Comparison of ENCODE assay signal across 10 mouse cellular contexts in the genomic region with DNA sequence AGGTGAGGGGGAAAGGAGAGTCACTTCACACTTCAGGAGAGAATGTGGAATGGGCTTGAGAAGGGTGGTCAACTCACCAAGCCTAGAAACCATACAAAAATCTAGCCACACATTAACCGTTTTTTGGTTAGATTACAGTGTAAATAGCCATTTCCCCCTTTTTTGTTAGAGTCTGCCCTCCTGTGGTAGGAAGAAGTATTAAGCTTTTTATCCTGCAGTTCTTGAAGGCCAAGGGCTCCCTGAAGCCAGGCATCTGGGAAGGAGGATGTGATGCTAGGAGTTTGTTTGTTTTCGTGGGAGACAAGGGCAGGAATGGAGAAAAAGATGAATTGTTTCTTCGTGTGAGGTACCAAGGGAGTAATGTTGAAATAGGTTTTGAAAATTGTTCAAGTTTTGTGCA.
DNase-seq lines count a peak whose midpoint lies in the region; TF ChIP-seq lines count a peak whose summit lies in the region.
"Had no signal": no experiment of that assay in that cellular context is flagged by ENCODE, and none has a peak within 500 bp of the region (broad histone marks: within the 10 kb centered on the region; RNA-seq: fewer than 3 reads in every experiment).

No protein-coding gene starts in this region.

- no peak overlapping the region for H3K4me3 ChIP-seq in kidney, adult 2 months (ENCODE audit: insufficient read depth, low read depth, low read length)
- H3K4me3 ChIP-seq in testis, adult 2 months (ENCODE audit: control insufficient read depth, low read depth, low read length): peak overlapping the region; percentile 32; the same call in 1 of the 2 replicates

- no peak for TF ChIP-seq POLR2A in kidney, adult 2 months (IDR thresholded peaks at IDR 0.05; ENCODE audit: low read depth, low read length)
- TF ChIP-seq POLR2A in testis, adult 2 months (IDR thresholded peaks at IDR 0.05; ENCODE audit: control insufficient read depth, low read depth, low read length): no peak

- 6% methylated on average over 3 of the region's 3 CpGs for WGBS in kidney, adult 2 months

- H3K27me3 ChIP-seq in kidney, adult 2 months (replicated peaks; ENCODE audit: control insufficient read depth, insufficient read depth, low read length): no peaks in the 10 kb centered on the region
- no peaks in the 10 kb centered on the region for H3K27me3 ChIP-seq in testis, adult 2 months (ENCODE audit: control insufficient read depth, insufficient read depth, low read length)
- no peaks in the 10 kb centered on the region for H3K27me3 ChIP-seq in splenic B cell, adult 2 months (ENCODE audit: control insufficient read depth, insufficient read depth, low read length, poor library complexity, severe bottlenecking)

- DNase-seq in kidney, adult 2 months: peak; percentile 11
- no peak for DNase-seq in kidney, adult 8-10 months
- no peak for DNase-seq in testis, postnatal 10 days (ENCODE audit: low spot score)
- DNase-seq in brain, adult 2 months (ENCODE audit: low read depth, low spot score): peak; percentile 10
- peak; percentile 22 for DNase-seq in splenic B cell, adult 2 months (ENCODE audit: low read depth, low spot score)
- DNase-seq in cerebellum, postnatal 25 days: no peak
- DNase-seq: adrenal gland, postnatal 36 days; kidney, adult 18-20 months; right cerebral cortex, postnatal 14 days had no signal

- no peaks in the 10 kb centered on the region for H3K36me3 ChIP-seq in kidney, adult 2 months (ENCODE audit: control insufficient read depth, insufficient read depth, low read length)
- H3K36me3 ChIP-seq in testis, adult 2 months (ENCODE audit: control insufficient read depth, insufficient read depth, low read length): no peaks in the 10 kb centered on the region
- H3K36me3 ChIP-seq in splenic B cell, adult 2 months (ENCODE audit: control insufficient read depth, insufficient read depth, low read length, poor library complexity, severe bottlenecking): no peaks in the 10 kb centered on the region

- H3K4me1 ChIP-seq in kidney, adult 2 months (ENCODE audit: control insufficient read depth, insufficient read depth, low read length): no peaks in the 10 kb centered on the region
- H3K4me1 ChIP-seq in testis, adult 2 months (ENCODE audit: control insufficient read depth, insufficient read depth, low read length): no peaks in the 10 kb centered on the region

- TF ChIP-seq CTCF in kidney, adult 2 months (conservative IDR thresholded peaks at IDR 0.05; ENCODE audit: insufficient read depth, insufficient read length, low read depth, low read length): no peak
- no peak for TF ChIP-seq CTCF in testis, adult 2 months (IDR thresholded peaks at IDR 0.05; ENCODE audit: control insufficient read depth, insufficient read depth, insufficient replicate concordance, low read depth, low read length)

- H3K27ac ChIP-seq in kidney, adult 2 months (ENCODE audit: insufficient read depth, low read depth, low read length): no peak overlapping the region
- H3K27ac ChIP-seq in testis, adult 2 months (ENCODE audit: control insufficient read depth, insufficient read depth, low read depth, low read length): no peak overlapping the region

Comparison
In these comparisons a context has a peak if more than half of its experiments do, and no peak if none do; other contexts are left out.
1. DNase-seq: peak in kidney, adult 2 months (single experiment), brain, adult 2 months (single experiment) and splenic B cell, adult 2 months (single experiment); none in kidney, adult 8-10 months (0 of 2), testis, postnatal 10 days (single experiment) and cerebellum, postnatal 25 days (0 of 2).